Mouse (Mus musculus) layer of hippocampus, adult 18-20 months (tissue): Measurements from ENCODE around the gene Slc26a1. TPM values are rescaled to one million over a fixed set of nuclear protein-coding genes. Genes with fewer than 3 reads are reported as not detected.
A peak's percentile ranks its signal among the peaks of the same experiment; 100 is the strongest.

Experiments
- DNase-seq, 2 experiments: peaks; one replicate each; pipeline ENCODE4 v3.0.0; 2022; ENCODE audit warnings: low spot score in 2 of 2
- long read RNA-seq: library from polyadenylated mRNA; stranded (forward); transcript quantifications from one replicate; pipeline ENCODE4 v2.0.0, GENCODE M21; 2021
- total RNA-seq, 2 experiments: library from RNA; stranded (reverse); gene quantifications; 2 replicates each; pipeline ENCODE4 v1.2.3; 2021

Gene Slc26a1
- total RNA-seq, result 1 to 10 TPM in 1 of 2 experiments, under 1 TPM in 1; 0.96 to 1.4 TPM
- long read RNA-seq, partial matches to known transcripts, result 0 of 2 reads
- long read RNA-seq, other reads (novel, unspliced or antisense), result 2 of 2 reads

- no peak for DNase-seq
These were observed at the start of gene Slc26a1 for GRCm38 (mm10) chr5:108675251-108675816. Gene Slc26a1, minus strand, starts transcription at chr5:108675569.

- DNase-seq, result no peak
These were observed 48.6 kb upstream of the Slc26a1 start for GRCm38 (mm10) chr5:108724006-108724405.

DNA sequence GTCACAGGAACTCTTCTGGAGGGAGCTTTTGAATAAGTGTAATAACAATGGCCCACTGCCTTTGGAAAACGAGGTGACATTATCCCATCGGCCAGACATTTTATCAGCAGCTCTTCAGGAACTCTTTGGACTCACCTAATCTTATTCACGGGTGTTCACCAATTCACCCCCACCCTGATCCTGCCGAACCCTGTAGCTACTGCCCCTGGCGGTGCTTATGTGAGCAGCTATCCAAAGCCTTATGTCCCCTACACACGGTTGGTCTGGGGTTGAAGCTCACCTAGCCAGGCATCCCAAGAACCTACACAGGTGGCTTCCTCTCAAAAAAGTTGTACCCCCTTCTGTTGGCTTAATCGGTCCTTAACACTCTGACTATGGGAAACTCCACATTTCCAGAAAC is 44.4 kb upstream of the Slc26a1 start:
- no peak for DNase-seq

DNA sequence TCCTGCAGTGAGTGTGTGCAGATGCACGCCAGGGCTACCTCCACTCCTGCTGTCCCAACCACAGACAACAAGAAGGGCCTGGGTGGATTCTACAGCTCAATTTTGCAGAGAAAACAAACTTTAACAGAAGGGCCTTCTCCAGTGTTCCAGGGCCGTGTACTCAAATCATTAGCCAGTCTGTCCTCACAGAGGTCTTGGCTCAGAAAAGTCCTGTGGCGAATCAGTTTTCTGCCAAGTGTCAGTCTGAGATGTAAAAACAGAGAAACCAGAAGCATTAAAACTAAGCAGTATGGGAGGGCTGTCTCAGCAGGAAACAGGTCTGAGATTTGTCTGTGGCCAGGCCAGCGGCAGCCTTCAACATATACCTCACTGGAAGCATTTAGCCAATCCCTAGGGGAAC is 42.7 kb upstream of the Slc26a1 start:
- DNase-seq, result no peak

DNA sequence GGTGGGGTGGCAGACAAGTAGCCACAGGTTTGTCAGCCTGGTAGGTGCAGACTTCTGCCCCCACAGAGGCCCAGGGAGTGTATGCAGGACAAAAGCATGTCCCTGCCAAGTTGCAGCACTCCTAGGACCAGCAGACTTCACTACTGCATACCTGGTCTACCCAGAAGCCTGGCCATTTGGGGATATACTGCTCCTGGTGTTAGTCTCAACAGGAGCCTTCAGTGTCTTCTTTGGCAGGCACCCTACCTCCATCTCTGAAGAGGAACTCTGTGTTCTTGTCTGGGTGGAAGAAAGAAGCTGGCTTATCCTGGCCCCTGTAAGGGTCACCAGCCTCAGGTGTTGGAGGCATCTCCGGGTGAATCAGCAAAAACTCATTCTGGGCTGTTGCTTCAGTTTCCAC is 40.6 kb upstream of the Slc26a1 start:
- DNase-seq, result no peak

DNA sequence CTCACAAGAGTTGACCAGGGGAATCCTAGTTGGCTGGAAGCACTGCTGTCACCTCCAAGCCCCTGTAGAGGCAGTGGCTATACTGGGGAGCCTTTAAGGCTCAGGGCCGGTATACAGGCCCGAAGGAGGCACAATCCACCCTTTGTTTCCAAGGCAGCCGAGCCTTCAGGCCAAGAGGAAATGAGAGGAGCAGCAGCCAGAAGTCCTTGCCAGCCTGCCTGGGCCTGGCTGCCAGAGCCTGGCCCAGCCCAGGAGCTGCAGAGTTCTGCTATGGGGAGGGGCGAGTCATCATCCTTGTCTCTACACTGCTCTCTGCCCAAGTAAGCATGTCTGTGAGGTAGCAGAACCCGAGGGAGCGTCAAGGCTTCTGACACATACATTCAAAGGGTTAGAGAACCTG is 38.8 kb upstream of the Slc26a1 start:
- peak; percentile 27 to 36 for DNase-seq

- no peak for DNase-seq
These were observed 38.3 kb upstream of the Slc26a1 start for GRCm38 (mm10) chr5:108713691-108714090.

- no peak for DNase-seq
These were observed 37.7 kb upstream of the Slc26a1 start for GRCm38 (mm10) chr5:108713096-108713495.

GRCm38 (mm10) chr5:108711968-108712367 is 36.6 kb upstream of the Slc26a1 start:
- no peak for DNase-seq

GRCm38 (mm10) chr5:108708981-108709731 is 33.8 kb upstream of the Slc26a1 start:
- DNase-seq, result no peak

DNA sequence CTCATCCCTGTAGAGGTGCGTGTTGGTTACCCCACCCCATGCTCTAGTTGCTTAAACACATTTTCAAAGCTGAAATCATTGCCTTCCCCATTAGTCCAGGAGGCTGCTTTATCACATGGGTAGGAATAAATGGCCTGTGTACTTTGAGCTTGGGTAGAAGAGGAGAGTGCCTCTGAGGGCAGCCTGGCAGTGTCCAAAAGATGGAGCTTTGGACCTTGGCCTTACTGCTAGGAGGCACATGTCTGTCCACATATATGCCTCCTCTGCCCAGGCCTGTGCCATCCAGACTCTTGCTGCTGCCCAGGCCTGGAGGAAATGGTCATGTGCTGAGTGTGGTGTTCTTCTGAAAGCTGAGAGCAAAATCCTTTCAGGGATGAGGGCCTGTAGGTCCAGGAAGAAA is 33.0 kb upstream of the Slc26a1 start:
- DNase-seq, result no peak

DNA sequence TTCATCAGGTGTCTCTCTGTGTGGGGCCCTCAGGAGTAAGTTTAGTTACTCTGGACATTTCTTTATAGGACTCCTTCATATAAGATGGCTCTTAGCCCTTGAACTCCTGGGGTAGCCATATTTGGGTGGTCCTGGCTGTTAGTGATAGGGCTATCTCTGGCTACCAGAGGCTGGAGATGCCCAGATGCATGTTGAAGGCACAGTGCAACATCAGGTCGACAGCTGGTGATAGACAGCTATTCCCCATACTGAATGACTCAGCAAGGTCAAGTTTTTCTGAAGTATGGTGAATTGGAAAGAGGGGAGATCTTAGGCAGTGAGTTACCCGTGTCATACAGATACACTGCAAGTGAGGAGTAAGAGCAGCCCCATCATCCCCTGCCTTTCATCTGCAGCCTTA is 32.4 kb upstream of the Slc26a1 start:
- no peak for DNase-seq

- no peak for DNase-seq
These were observed 28.6 kb upstream of the Slc26a1 start for GRCm38 (mm10) chr5:108703754-108704626.

- DNase-seq, result no peak
These were observed 26.1 kb upstream of the Slc26a1 start for GRCm38 (mm10) chr5:108701341-108702021.

DNA sequence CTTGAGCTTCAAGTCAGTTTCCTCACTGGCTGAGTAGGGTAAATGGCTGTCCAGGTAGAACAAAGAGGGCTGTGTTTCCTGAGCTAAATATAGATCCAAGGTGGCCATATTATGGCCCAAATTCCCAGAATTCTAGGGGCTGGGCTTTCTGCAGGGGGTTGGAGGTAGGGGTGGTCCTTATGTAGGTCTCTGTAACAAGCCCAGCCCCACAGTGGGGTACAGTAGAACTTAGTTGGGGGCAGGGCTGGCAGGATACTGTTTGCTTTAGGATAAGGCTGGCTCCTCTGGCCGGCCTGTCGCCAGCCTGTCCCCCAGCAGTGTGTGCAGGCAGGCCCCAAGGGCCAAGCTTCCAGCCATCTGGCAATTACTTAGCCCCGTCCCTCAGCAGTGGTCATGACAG is 25.0 kb upstream of the Slc26a1 start:
- DNase-seq, result no peak

DNA sequence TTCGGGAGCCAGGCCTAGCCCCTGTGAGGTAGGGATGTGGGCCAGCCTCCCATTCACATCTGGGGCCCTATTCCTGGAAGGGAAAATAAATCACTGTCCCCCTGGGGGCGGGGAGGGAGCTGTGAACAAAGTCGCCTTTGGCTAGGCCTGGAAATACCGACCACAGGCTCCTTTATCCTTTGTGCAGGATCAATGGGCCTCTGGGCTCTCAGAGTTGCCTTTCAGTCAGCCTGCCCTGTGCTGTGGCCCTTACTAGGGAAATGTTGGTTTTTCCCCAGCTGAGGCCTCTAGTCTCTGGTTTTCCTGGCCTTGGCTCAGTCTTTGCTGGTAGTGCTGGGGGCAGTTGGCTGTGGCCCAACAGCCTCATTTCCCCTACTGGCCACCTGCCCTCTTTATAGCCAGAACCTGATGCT is 22.0 kb upstream of the Slc26a1 start:
- peak; percentile 50 to 70 for DNase-seq

DNA sequence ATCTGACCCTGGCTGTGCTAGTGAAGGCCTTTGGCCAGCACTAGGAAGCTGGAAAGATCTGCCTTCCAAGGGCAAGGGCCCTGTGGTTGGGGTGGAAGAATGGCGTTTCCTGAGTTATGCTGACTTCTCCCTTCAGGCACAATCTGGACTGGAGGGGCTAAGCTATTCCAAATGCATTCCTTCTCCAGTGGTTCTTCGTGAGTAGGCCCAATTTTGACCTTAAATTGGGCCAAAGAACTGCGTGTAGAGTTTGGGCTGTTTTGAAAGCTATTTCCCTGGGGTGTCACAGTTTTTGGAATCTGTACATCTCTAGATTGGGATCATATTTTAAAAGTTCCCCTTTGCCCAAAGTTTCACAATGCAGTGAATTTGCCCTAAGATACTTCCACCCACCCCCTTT is 21.2 kb upstream of the Slc26a1 start:
- no peak for DNase-seq

DNA sequence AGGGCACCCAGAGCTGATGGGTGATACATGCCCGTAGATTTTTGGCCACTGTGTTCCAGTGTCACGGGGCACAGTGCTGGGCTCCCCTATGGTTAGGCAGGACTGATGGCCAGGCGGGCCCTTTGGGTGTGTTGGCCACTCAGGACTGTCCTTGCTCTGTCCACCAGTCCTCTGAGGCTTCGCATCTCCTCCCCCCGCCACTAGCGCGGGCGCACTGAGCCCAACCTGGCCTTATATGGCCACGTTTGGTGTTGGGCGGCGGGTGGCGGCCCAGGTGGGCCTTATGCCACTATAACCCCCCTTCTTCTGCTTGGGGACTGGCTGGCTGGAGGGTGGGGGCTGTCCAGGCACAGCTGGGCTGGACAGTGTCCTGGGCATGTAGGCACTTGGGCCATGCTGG is 20.5 kb upstream of the Slc26a1 start:
- no peak for DNase-seq

GRCm38 (mm10) chr5:108694352-108695261 is 19.2 kb upstream of the Slc26a1 start:
- peak in 1 of 2 experiments; percentile 78 for DNase-seq

DNA sequence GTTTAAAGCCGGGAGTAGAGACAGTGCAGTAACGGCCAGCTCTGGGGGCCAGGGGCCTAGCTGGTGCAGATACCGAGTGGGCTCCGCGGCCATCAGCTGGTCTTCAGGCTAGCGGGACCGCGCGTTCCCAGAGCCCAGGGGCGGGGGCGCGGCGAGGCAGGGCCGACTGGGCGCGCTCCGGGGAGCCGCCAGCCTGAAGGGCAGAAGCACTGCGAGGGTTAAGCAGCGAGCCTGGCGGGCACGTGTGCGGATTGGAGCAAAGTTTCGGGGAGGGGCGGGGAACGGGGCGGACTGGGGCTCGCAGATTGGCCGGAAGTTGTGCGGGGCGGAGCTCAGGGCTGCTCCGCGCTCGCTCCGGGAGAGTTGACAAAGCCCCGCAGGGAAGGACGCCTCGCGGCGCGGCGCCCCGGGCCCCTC is 18.5 kb upstream of the Slc26a1 start:
- peak in 1 of 2 experiments; percentile 58 for DNase-seq
